Mouse (Mus musculus) E14TG2a.4 (cell line): ENCODE measurements at regions not wholly inside any gene's neighbourhood (a gene's known extent, or its start where the extent isn't known, plus 50 kb on each side); places are given as distances from the start of the nearest gene placed in this dataset.
A peak's percentile ranks its signal among the peaks of the same experiment; 100 is the strongest.

Experiments
- CTCF ChIP-seq: conservative IDR thresholded peaks from 2 replicates; pipeline ENCODE4 v1.5.1; 2014; ENCODE audit warnings: low read length
- NANOG ChIP-seq: IDR thresholded peaks from 2 replicates; pipeline ENCODE4 v1.6.1; 2014; ENCODE audit warnings: borderline replicate concordance, low read length, mixed read lengths
- POU5F1 ChIP-seq: IDR thresholded peaks from 2 replicates; pipeline ENCODE4 v1.6.1; 2014; ENCODE audit warnings: low read length, borderline replicate concordance

- TF ChIP-seq CTCF (peak; percentile 63), POU5F1 (no peak), NANOG (no peak)
Measured at GRCm38 (mm10) chr3:51050156-51050555, 174.1 kb upstream of the Noct start.
